ENCODE assay signal across 40 mouse cellular contexts in the genomic region with DNA sequence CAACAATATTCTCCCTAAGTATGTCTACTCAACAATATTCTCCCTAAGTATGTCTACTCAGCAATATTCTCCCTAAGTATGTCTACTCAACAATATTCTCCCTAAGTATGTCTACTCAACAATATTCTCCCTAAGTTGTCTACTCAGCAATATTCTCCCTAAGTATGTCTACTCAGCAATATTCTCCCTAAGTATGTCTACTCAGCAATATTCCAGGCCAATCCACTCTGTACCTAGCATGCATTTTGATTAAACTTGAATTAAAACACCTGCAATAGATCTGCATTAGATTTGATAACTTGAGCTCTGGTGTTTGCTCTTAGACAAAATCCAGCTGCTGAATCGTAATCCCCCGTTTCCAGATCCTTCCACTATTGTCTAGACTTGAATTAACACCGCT. TPM values are rescaled to one million over a fixed set of nuclear protein-coding genes. Genes with fewer than 3 reads are reported as not detected.
"Had no signal": no experiment of that assay in that cellular context is flagged by ENCODE, and none has a peak within 500 bp of the region (broad histone marks: within the 10 kb centered on the region; RNA-seq: fewer than 3 reads in every experiment).

No protein-coding gene starts in this region.

RNA-seq across cellular contexts. Expression of a gene that starts 26.9 kb away (rescaled TPM):
- total RNA-seq: left cerebral cortex, postnatal 10 days; left cerebral cortex, postnatal 14 days; left cerebral cortex, postnatal 25 days; left cerebral cortex, postnatal 36 days; left cerebral cortex, postnatal 4 days; liver, adult 2 months; megakaryocyte progenitor cell, adult 5-6 weeks; megakaryocyte, adult 5-6 weeks; megakaryocyte-erythroid progenitor cell, adult 5-6 weeks; monocyte, adult 5-6 weeks had no signal
- polyA plus RNA-seq: limb, embryonic 10.5 days; limb, embryonic 11.5 days; limb, embryonic 12.5 days; limb, embryonic 13.5 days; limb, embryonic 14.5 days; limb, embryonic 15.5 days; liver, adult 2 months; liver, embryonic 11.5 days; liver, embryonic 12.5 days; liver, embryonic 13.5 days; liver, embryonic 14.5 days; liver, embryonic 15.5 days; liver, embryonic 16.5 days; liver, postnatal 0 days; lung, adult 2 months; lung, embryonic 14.5 days; lung, embryonic 15.5 days; lung, embryonic 16.5 days; lung, postnatal 0 days; macrophage; midbrain, embryonic 10.5 days; myocyte; neural tube, embryonic 11.5 days had no signal

RNA-seq across cellular contexts. Expression of a gene that starts 36.8 kb away (rescaled TPM):
- total RNA-seq: left cerebral cortex, postnatal 10 days; left cerebral cortex, postnatal 14 days; left cerebral cortex, postnatal 25 days; left cerebral cortex, postnatal 36 days; left cerebral cortex, postnatal 4 days; liver, adult 2 months; megakaryocyte progenitor cell, adult 5-6 weeks; megakaryocyte, adult 5-6 weeks; megakaryocyte-erythroid progenitor cell, adult 5-6 weeks; midbrain, postnatal 0 days; monocyte, adult 5-6 weeks had no signal
- polyA plus RNA-seq: limb, embryonic 10.5 days; limb, embryonic 11.5 days; limb, embryonic 13.5 days; limb, embryonic 14.5 days; limb, embryonic 15.5 days; liver, adult 2 months; liver, embryonic 11.5 days; liver, embryonic 12.5 days; liver, embryonic 13.5 days; liver, embryonic 14.5 days; liver, embryonic 15.5 days; liver, embryonic 16.5 days; liver, postnatal 0 days; lung, adult 2 months; lung, embryonic 14.5 days; lung, embryonic 15.5 days; lung, embryonic 16.5 days; lung, postnatal 0 days; macrophage; midbrain, embryonic 10.5 days; midbrain, embryonic 11.5 days; midbrain, embryonic 12.5 days; midbrain, embryonic 13.5 days; midbrain, embryonic 14.5 days; midbrain, embryonic 15.5 days; midbrain, embryonic 16.5 days; midbrain, postnatal 0 days; myocyte; neural tube, embryonic 11.5 days; neural tube, embryonic 12.5 days had no signal
